Mouse (Mus musculus): ENCODE measurements at regions not wholly inside any gene's neighbourhood (a gene's known extent, or its start where the extent isn't known, plus 50 kb on each side); places are given as distances from the start of the nearest gene placed in this dataset.
A peak's percentile ranks its signal among the peaks of the same experiment; 100 is the strongest.

DNA sequence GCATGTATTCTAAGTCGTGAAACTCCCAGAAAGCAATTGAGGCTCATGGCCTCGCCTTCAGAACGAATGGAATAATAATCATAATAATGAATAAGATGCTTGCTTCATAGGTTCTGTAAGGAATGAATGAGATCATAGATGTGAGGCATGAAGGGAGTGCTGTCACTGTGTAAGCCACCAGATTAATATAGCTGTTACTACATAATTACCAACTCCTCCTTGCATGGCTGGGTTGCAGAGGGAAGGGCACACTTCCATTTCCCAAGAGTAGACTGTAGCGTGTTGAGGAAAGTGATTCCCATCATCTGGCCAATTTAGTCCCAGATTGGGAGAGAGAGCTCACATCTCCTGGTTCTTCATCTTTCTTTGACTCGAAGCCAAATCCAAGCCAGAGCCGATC is 102.8 kb downstream of the Ehf start:
- in situ Hi-C loops (cut with MboI; ENCODE audit: low pct_unique_long_range_greater_than_20kb) = no loop called here
- ChIA-PET POLR2A (no interaction called here), CTCF (interaction anchor here (1.1 kb wide), 1 partner anchor 61 kb away, joined by 3 read pairs; no protein-coding TSS in a partner anchor)
- ATAC-seq = no peak
- no peaks in the 10 kb centered on the region for H3K27me3 ChIP-seq
- TF ChIP-seq CTCF (IDR thresholded peaks at IDR 0.05) = no peak
- no peak for DNase-seq (ENCODE audit: low read depth, low spot score)

DNA sequence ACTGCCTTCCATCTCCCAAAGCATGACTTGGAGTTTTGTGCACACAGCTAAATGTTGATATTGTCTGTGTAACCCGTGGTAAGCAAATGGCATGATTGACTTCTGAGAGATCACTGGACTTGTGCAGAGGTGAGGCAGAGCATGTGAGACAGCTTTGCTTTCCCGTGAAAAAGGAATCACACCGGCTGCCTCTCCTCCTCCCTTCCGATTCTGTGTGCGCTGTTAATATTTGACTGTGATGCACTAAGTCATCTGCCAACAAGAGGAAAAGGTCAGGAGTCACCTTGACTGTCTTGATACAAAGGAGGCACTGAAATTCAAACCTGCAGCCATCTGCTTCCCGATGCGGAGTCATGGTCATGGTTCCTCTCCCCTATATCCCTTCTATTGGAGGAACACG is 98.0 kb downstream of the Ehf start:
- DNase-seq (ENCODE audit: low read depth, low spot score) (no peak), ATAC-seq (no peak)
- no peak for TF ChIP-seq CTCF (IDR thresholded peaks at IDR 0.05)
- in situ Hi-C loops (cut with MboI; ENCODE audit: low pct_unique_long_range_greater_than_20kb) = no loop called here
- CTCF ChIA-PET = interaction anchor here (0.6 kb wide), 1 partner anchor 31 kb away, joined by 3 read pairs; no protein-coding TSS in a partner anchor
- no peaks in the 10 kb centered on the region for H3K27me3 ChIP-seq
- POLR2A ChIA-PET = no interaction called here

DNA sequence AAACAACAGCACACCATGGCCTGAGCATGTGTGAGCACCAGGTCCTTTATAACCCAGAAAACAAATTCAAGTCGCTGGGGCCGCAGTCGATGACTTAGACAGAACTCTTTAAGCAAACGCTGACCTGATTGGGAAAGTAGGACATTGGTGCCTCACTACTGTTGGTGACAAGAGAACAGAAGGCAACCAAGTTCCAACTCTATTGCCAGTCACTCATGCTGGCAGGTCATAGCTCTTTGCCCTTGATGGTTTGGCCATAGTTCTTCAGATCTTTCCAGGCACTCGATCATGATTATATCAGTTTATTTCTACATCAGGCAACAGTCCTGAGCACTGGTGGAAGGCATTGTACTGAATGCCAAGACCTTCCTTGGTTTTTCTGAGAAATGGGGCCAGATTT is 94.7 kb downstream of the Ehf start:
- ChIA-PET CTCF (interaction anchor here (1.3 to 1.6 kb wide), 3 partner anchors 82 to 139 kb away, joined by 3 to 5 read pairs (median 3); no protein-coding TSS in a partner anchor), POLR2A (no interaction called here)
- ATAC-seq (no peak), DNase-seq (ENCODE audit: low read depth, low spot score) (no peak)
- in situ Hi-C loops (cut with MboI; ENCODE audit: low pct_unique_long_range_greater_than_20kb) = no loop called here
- TF ChIP-seq CTCF (IDR thresholded peaks at IDR 0.05) = no peak
- no peaks in the 10 kb centered on the region for H3K27me3 ChIP-seq

DNA sequence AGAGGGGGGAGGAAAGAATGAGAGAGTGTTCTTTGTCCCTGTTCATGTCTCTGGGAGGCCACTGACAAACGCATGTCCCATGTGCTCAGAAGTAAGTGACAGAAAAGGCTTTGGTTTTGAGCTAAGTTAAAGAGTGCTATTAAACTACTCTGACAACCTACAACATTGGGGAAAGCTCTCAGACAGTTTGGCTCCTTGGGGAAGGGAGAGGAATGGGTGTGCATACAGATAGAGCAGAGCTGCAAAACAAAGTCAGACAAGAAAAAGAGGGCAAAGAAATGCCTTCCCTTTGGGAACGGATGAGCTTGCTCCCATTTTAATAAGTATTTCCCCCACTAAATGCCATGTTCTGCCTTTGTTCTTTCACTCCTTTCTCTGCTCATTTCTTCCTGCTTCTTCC is 94.0 kb downstream of the Ehf start:
- in situ Hi-C loops (cut with MboI; ENCODE audit: low pct_unique_long_range_greater_than_20kb) = no loop called here
- no peaks in the 10 kb centered on the region for H3K27me3 ChIP-seq
- ChIA-PET CTCF (interaction anchor here (0.6 to 1.6 kb wide), 5 partner anchors 25 to 139 kb away, joined by 3 to 5 read pairs (median 3); no protein-coding TSS in a partner anchor), POLR2A (interaction anchor here (1.4 kb wide), 1 partner anchor 17 kb away, joined by 4 read pairs; no protein-coding TSS in a partner anchor)
- TF ChIP-seq CTCF (IDR thresholded peaks at IDR 0.05) = no peak
- peak; percentile 8 for ATAC-seq
- DNase-seq (ENCODE audit: low read depth, low spot score) = no peak

DNA sequence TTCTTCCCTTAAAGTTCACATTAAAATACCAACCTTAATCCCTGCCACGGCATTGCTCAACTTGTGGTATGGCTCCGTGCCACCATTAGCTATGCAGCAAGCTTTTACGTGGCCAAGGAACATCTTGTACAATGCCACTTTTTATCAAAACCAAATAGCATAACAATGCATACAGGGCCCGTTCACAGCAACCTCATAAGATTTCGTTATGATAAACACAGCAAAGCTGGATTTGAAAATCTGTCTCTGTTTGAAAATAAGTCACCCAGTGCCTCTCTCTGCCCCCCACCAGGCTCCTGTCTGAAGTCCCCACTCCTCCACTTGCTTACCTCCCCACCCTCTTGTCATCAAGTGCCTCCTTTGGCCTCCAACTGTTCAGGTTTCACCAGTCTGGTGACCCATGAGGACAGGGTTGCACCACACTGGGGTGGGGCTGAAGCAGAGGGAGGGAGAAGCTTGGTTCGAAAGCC is 93.5 kb downstream of the Ehf start:
- peak; percentile 73 for ATAC-seq
- ChIA-PET POLR2A (interaction anchor here (0.6 to 1.4 kb wide), 4 partner anchors 17 to 210 kb away, joined by 3 to 4 read pairs (median 4); no protein-coding TSS in a partner anchor), CTCF (interaction anchor here (0.6 to 1.6 kb wide), 5 partner anchors 25 to 138 kb away, joined by 3 to 5 read pairs (median 3); no protein-coding TSS in a partner anchor)
- DNase-seq (ENCODE audit: low read depth, low spot score) = peak; percentile 86
- no peak for TF ChIP-seq CTCF (IDR thresholded peaks at IDR 0.05)
- in situ Hi-C loops (cut with MboI; ENCODE audit: low pct_unique_long_range_greater_than_20kb) = no loop called here
- no peaks in the 10 kb centered on the region for H3K27me3 ChIP-seq

DNA sequence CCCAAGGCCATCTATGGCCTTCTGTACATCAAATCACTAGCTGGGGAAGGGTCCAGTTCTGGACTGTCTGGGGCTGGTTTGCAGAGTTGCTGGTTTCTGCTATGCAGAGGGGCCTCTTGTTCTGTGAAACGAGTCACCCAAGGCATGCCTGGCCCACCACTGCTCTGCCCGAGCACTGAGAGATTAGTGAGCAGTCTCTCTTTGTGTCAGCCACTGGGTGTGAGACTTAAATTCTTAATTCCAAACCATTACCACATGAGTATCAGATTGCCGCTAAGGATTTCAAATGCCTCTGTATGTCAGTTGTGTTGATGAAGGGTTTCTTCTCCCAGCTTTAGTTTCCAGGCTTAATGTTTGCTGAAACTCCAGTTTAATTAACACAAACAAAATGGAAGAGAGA is 91.9 kb downstream of the Ehf start:
- no peak for DNase-seq (ENCODE audit: low read depth, low spot score)
- no peaks in the 10 kb centered on the region for H3K27me3 ChIP-seq
- TF ChIP-seq CTCF (IDR thresholded peaks at IDR 0.05) = no peak
- in situ Hi-C loops (cut with MboI; ENCODE audit: low pct_unique_long_range_greater_than_20kb) = loop anchor here (5.0 kb wide), 2 partner anchors 69 to 116 kb away; no protein-coding TSS in a partner anchor
- CTCF ChIA-PET = interaction anchor here (1.3 kb wide), 1 partner anchor 59 kb away, joined by 3 read pairs; no protein-coding TSS in a partner anchor
- POLR2A ChIA-PET = interaction anchor here (1.1 kb wide), 1 partner anchor 8 kb away, joined by 3 read pairs; no protein-coding TSS in a partner anchor
- ATAC-seq = no peak
